Mouse (Mus musculus): ENCODE data around the gene Syt7. TPM values are rescaled to one million over a fixed set of nuclear protein-coding genes. Genes with fewer than 3 reads are reported as not detected.

Gene Syt7
- total RNA-seq, 2 experiments from 2014 or later, result 45.8 to 47.0 TPM

Other genes with a start within 250 kb of the Syt7 start
- 10 to 100 TPM; 20.2 to 23.7 TPM for gene Fads1, start 206.2 kb upstream of the Syt7 start, total RNA-seq (2021)
- gene Tmem258, start 185.1 kb upstream of the Syt7 start, total RNA-seq (2021), result 100 to 1,000 TPM; 172 to 178 TPM
- gene Fen1, start 184.9 kb upstream of the Syt7 start, total RNA-seq (2021), result 1 to 10 TPM; 4.5 to 4.7 TPM
- gene Myrf, start 148.3 kb upstream of the Syt7 start, total RNA-seq (2021), result 1 to 10 TPM; 4.5 to 6.8 TPM
- gene Dagla, start 84.2 kb upstream of the Syt7 start, total RNA-seq (2021), result 1 to 10 TPM; 3.2 to 3.3 TPM
- 1 to 10 TPM in 1 of 2 experiments, under 1 TPM in 1; 0.75 to 1.0 TPM for gene Lrrc10b, start 68.4 kb downstream of the Syt7 start, total RNA-seq (2021)
- gene Ppp1r32, start 93.8 kb downstream of the Syt7 start, total RNA-seq (2021), result under 1 TPM in 1 of 2 experiments, not detected in 1; 0.21 TPM
- gene Cpsf7, start 136.2 kb downstream of the Syt7 start, total RNA-seq (2021), result 10 to 100 TPM; 24.8 to 28.4 TPM
- gene Sdhaf2, start 137.1 kb downstream of the Syt7 start, total RNA-seq (2021), result 10 to 100 TPM; 71.6 to 72.2 TPM
- 1 to 10 TPM; 4.1 to 4.6 TPM for gene Tmem216, start 167.1 kb downstream of the Syt7 start, total RNA-seq (2021)
- gene Cyb561a3, start 188.1 kb downstream of the Syt7 start, total RNA-seq (2021), result 1 to 10 TPM; 9.5 to 10.0 TPM
- 1 to 10 TPM; 2.9 to 3.0 TPM for gene Tmem138, start 188.3 kb downstream of the Syt7 start, total RNA-seq (2021)
- 100 to 1,000 TPM; 154 to 166 TPM for gene Ddb1, start 216.2 kb downstream of the Syt7 start, total RNA-seq (2021)
- gene Tkfc, start 216.6 kb downstream of the Syt7 start, total RNA-seq (2021), result 1 to 10 TPM; 9.1 to 9.3 TPM
- not detected for gene Vwce, start 245.1 kb downstream of the Syt7 start, total RNA-seq (2021)